Comparison of ENCODE assay signal across 16 mouse cellular contexts in genomic region chr14:54974068-54974791, GRCm38 (mm10). TPM values are rescaled to one million over a fixed set of nuclear protein-coding genes. Genes with fewer than 3 reads are reported as not detected.
A peak's percentile ranks its signal among the peaks of the same experiment; 100 is the strongest.
DNase-seq lines count a peak whose midpoint lies in the region; ATAC-seq and TF ChIP-seq lines count a peak whose summit lies in the region.
"Had no signal": no experiment of that assay in that cellular context is flagged by ENCODE, and none has a peak within 500 bp of the region (broad histone marks: within the 10 kb centered on the region; RNA-seq: fewer than 3 reads in every experiment).

No protein-coding gene starts in this region.

- H3K4me2 ChIP-seq in midbrain, embryonic 15.5 days, result no peak overlapping the region
- H3K4me2 ChIP-seq: embryonic facial prominence, embryonic 15.5 days; limb, embryonic 15.5 days had no signal

- no peaks in the 10 kb centered on the region for H3K9me3 ChIP-seq in ES-E14 (ENCODE audit: control insufficient read depth, insufficient read depth, low read depth, low read length)
- no peaks in the 10 kb centered on the region for H3K9me3 ChIP-seq in midbrain, embryonic 15.5 days
- H3K9me3 ChIP-seq: embryonic facial prominence, embryonic 15.5 days; limb, embryonic 15.5 days had no signal

- no peaks in the 10 kb centered on the region for H3K36me3 ChIP-seq in ES-E14 (ENCODE audit: control insufficient read depth, insufficient read depth, low read length, poor library complexity, severe bottlenecking)
- H3K36me3 ChIP-seq in midbrain, embryonic 15.5 days (replicated peaks), result no peaks in the 10 kb centered on the region
- H3K36me3 ChIP-seq: embryonic facial prominence, embryonic 15.5 days; limb, embryonic 15.5 days had no signal

- ATAC-seq in frontal cortex, adult (ENCODE audit: low TSS enrichment), result peak; percentile 67
- ATAC-seq in midbrain, embryonic 15.5 days (replicated peaks), result peak; percentile 72
- no peak for ATAC-seq in megakaryocyte, adult 5-6 weeks (ENCODE audit: poor library complexity, severe bottlenecking)

- no peaks in the 10 kb centered on the region for H3K27me3 ChIP-seq in midbrain, embryonic 15.5 days (replicated peaks)
- H3K27me3 ChIP-seq: embryonic facial prominence, embryonic 15.5 days; limb, embryonic 15.5 days had no signal

- no peaks in the 10 kb centered on the region for H3K4me1 ChIP-seq in ES-E14 (ENCODE audit: control insufficient read depth in 2 of 2, insufficient read depth in 2 of 2, low read length in 2 of 2, poor library complexity in 1 of 2)
- peaks cover 13% of the 10 kb centered on the region for H3K4me1 ChIP-seq in midbrain, embryonic 15.5 days
- H3K4me1 ChIP-seq: embryonic facial prominence, embryonic 15.5 days; limb, embryonic 15.5 days had no signal

- H3K9ac ChIP-seq in ES-E14 (ENCODE audit: insufficient read depth, low read depth, low read length, poor library complexity, severe bottlenecking), result no peak overlapping the region
- H3K9ac ChIP-seq in midbrain, embryonic 15.5 days, result no peak overlapping the region
- H3K9ac ChIP-seq: embryonic facial prominence, embryonic 15.5 days; limb, embryonic 15.5 days had no signal

- no peak for DNase-seq in frontal cortex, postnatal 25 days (ENCODE audit: low spot score in 2 of 2)
- DNase-seq in ES-E14 (ENCODE audit: low read depth, low spot score), result no peak
- peak; percentile 47 to 55 for DNase-seq in frontal cortex, postnatal 10 days (ENCODE audit: low spot score in 2 of 2)
- no peak for DNase-seq in c-Kit-positive CD71-positive TER-119-positive erythroid progenitor cells, embryonic 14.5 days (ENCODE audit: low spot score)
- DNase-seq in kidney, adult 8-10 months, result no peak
- DNase-seq: cerebellum, adult 11 months; lung, postnatal 14 days had no signal

- H3K4me3 ChIP-seq in ES-E14 (ENCODE audit: insufficient read depth in 1 of 2, low read depth in 1 of 2, low read length in 2 of 2, poor library complexity in 1 of 2, severe bottlenecking in 1 of 2), result no peak overlapping the region
- no peak overlapping the region for H3K4me3 ChIP-seq in midbrain, embryonic 15.5 days
- H3K4me3 ChIP-seq: embryonic facial prominence, embryonic 15.5 days; limb, embryonic 15.5 days had no signal

- WGBS in midbrain, embryonic 15.5 days, result 66% methylated on average over 6 of the region's 6 CpGs

- H3K27ac ChIP-seq in ES-E14 (ENCODE audit: insufficient read depth, low read depth, low read length, poor library complexity, severe bottlenecking), result no peak overlapping the region
- peak overlapping the region; percentile 84 for H3K27ac ChIP-seq in midbrain, embryonic 15.5 days
- H3K27ac ChIP-seq: embryonic facial prominence, embryonic 15.5 days; limb, embryonic 15.5 days had no signal

- in situ Hi-C loops in ES-E14 (cut with MboI; ENCODE audit: low sequenced_read_pairs in 2 of 2, unreplicated experiment in 2 of 2), result no loop called here

TF ChIP-seq in ES-E14, 5 proteins besides CTCF, POLR2A, EP300 and RAD21:
- TF ChIP-seq ZC3H11A (IDR thresholded peaks at IDR 0.05; ENCODE audit: borderline replicate concordance, low read depth, low read length) (no peak), ZNF384 (IDR thresholded peaks at IDR 0.05; ENCODE audit: low read depth, low read length) (peak; percentile 73; the same call in 1 of the 2 replicates)

RNA-seq across cellular contexts. Expression of gene Gm17428, which starts 2.5 kb away (rescaled TPM):
- not detected in 2 replicates for total RNA-seq in ES-E14 (2012; rRNA removed)
- polyA plus RNA-seq in midbrain, embryonic 15.5 days (2015; fragmentation: Nextera tagmentation; extraction: Ambion mirVana), result not detected in 2 replicates
- total RNA-seq in megakaryocyte, adult 5-6 weeks (2015), result not detected in 2 replicates
- not detected in 2 replicates for total RNA-seq in megakaryocyte, adult 5-6 weeks (2017)
- total RNA-seq: hematopoietic stem cell, adult 5-6 weeks; layer of hippocampus, adult 18-20 months had no signal
- polyA plus RNA-seq: C2C12; embryonic facial prominence, embryonic 15.5 days; limb, embryonic 15.5 days; stomach, embryonic 16.5 days had no signal

RNA-seq across cellular contexts. Expression of gene Myh6, which starts 7.5 kb away (rescaled TPM):
- 7.1 and 8.8 TPM in 2 replicates for total RNA-seq in ES-E14 (2012; rRNA removed)
- 1.6 and 2.8 TPM in 2 replicates for polyA plus RNA-seq in midbrain, embryonic 15.5 days (2015; fragmentation: Nextera tagmentation; extraction: Ambion mirVana)
- not detected in 2 replicates for total RNA-seq in megakaryocyte, adult 5-6 weeks (2015)
- not detected in 2 replicates for total RNA-seq in megakaryocyte, adult 5-6 weeks (2017)
- total RNA-seq: hematopoietic stem cell, adult 5-6 weeks had no signal

RNA-seq across cellular contexts. Expression of gene Myh7, which starts 20.2 kb away (rescaled TPM):
- total RNA-seq in ES-E14 (2012; rRNA removed), result 3.2 and 3.3 TPM in 2 replicates
- 7.5 and 8.7 TPM in 2 replicates for polyA plus RNA-seq in midbrain, embryonic 15.5 days (2015; fragmentation: Nextera tagmentation; extraction: Ambion mirVana)
- not detected in 2 replicates for total RNA-seq in megakaryocyte, adult 5-6 weeks (2015)
- not detected in 2 replicates for total RNA-seq in megakaryocyte, adult 5-6 weeks (2017)
- total RNA-seq: hematopoietic stem cell, adult 5-6 weeks had no signal

RNA-seq across cellular contexts. Expression of gene Cmtm5, which starts 38.2 kb away (rescaled TPM):
- total RNA-seq in ES-E14 (2012; rRNA removed), result 0.74 TPM in 1 of 2 replicates, not detected in the other
- polyA plus RNA-seq in midbrain, embryonic 15.5 days (2015; fragmentation: Nextera tagmentation; extraction: Ambion mirVana), result 6.5 and 7.2 TPM in 2 replicates
- not detected in 2 replicates for total RNA-seq in megakaryocyte, adult 5-6 weeks (2015)
- total RNA-seq in megakaryocyte, adult 5-6 weeks (2017), result not detected in 2 replicates
- total RNA-seq: hematopoietic stem cell, adult 5-6 weeks had no signal
- polyA plus RNA-seq: C2C12 had no signal

RNA-seq across cellular contexts. Expression of gene Ngdn, which starts 41.0 kb away (rescaled TPM):
- 53.5 and 90.9 TPM in 2 replicates for total RNA-seq in ES-E14 (2012; rRNA removed)
- polyA plus RNA-seq in midbrain, embryonic 15.5 days (2015; fragmentation: Nextera tagmentation; extraction: Ambion mirVana), result 47.8 and 50.2 TPM in 2 replicates
- total RNA-seq in megakaryocyte, adult 5-6 weeks (2015), result 56.1 and 56.9 TPM in 2 replicates
- 32.9 and 52.7 TPM in 2 replicates for total RNA-seq in megakaryocyte, adult 5-6 weeks (2017)

Comparison
In these comparisons a context has a peak if more than half of its experiments do, and no peak if none do; other contexts are left out.
1. DNase-seq: peak in frontal cortex, postnatal 10 days (2 of 2); none in frontal cortex, postnatal 25 days (0 of 2), ES-E14 (single experiment), c-Kit-positive CD71-positive TER-119-positive erythroid progenitor cells, embryonic 14.5 days (single experiment) and kidney, adult 8-10 months (0 of 2).